Comparison of ENCODE assay signal across 36 mouse cellular contexts in the genomic region with DNA sequence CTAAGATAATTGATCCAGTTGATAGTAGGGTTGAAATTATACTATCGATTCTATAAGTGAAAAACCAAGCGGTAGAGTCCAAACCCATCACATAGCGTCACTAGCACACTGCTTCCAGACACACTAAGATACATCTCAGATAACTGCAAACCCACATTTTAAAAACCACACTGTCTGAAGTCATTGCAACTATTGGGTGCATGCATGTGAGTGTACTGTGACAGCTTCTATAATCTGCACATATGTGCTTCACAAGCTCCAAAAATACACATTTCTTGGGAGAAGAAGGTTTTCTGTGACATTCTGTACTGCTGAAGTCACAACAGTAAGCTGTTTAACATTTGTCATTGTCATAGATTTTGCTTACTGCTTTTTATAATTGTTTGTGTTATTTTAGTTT. TPM values are rescaled to one million over a fixed set of nuclear protein-coding genes. Genes with fewer than 3 reads are reported as not detected.
"Had no signal": no experiment of that assay in that cellular context is flagged by ENCODE, and none has a peak within 500 bp of the region (broad histone marks: within the 10 kb centered on the region; RNA-seq: fewer than 3 reads in every experiment).

No protein-coding gene starts in this region.

- H3K4me1 ChIP-seq: limb, embryonic 10.5 days; limb, embryonic 12.5 days; limb, embryonic 13.5 days; limb, embryonic 15.5 days; liver, embryonic 12.5 days; liver, embryonic 13.5 days; liver, embryonic 15.5 days; lung, embryonic 15.5 days; megakaryocyte, embryonic 14.5 days; midbrain, embryonic 12.5 days; midbrain, embryonic 13.5 days; midbrain, embryonic 15.5 days; neural tube, embryonic 12.5 days had no signal

- DNase-seq: left cerebral cortex, postnatal 4 days; liver; liver, embryonic 13.5 days; liver, postnatal 0 days; lung, adult 18-20 months; lung, adult 2 months; lung, embryonic 14.5 days; lung, postnatal 10 days; lung, postnatal 14 days; lung, postnatal 36 days; lung, postnatal 4 days; midbrain, embryonic 14.5 days had no signal

- H3K4me2 ChIP-seq: limb, embryonic 12.5 days; limb, embryonic 13.5 days; limb, embryonic 15.5 days; liver, embryonic 11.5 days; liver, embryonic 12.5 days; liver, embryonic 13.5 days; liver, embryonic 15.5 days; lung, embryonic 14.5 days; lung, embryonic 15.5 days; midbrain, embryonic 11.5 days; midbrain, embryonic 12.5 days; midbrain, embryonic 13.5 days; midbrain, embryonic 15.5 days; neural tube, embryonic 12.5 days had no signal

- H3K27ac ChIP-seq: limb, embryonic 10.5 days; limb, embryonic 12.5 days; limb, embryonic 13.5 days; limb, embryonic 15.5 days; liver, embryonic 12.5 days; liver, embryonic 13.5 days; liver, embryonic 14.5 days; liver, embryonic 15.5 days; lung, embryonic 15.5 days; macrophage; midbrain, embryonic 10.5 days; midbrain, embryonic 12.5 days; midbrain, embryonic 13.5 days; midbrain, embryonic 15.5 days; neural tube, embryonic 12.5 days had no signal

- H3K27me3 ChIP-seq: limb, embryonic 12.5 days; limb, embryonic 13.5 days; limb, embryonic 15.5 days; liver, embryonic 12.5 days; liver, embryonic 13.5 days; liver, embryonic 15.5 days; lung, embryonic 15.5 days; megakaryocyte, embryonic 14.5 days; midbrain, embryonic 12.5 days; midbrain, embryonic 13.5 days; midbrain, embryonic 15.5 days; neural tube, embryonic 12.5 days had no signal

- H3K36me3 ChIP-seq: limb, embryonic 10.5 days; limb, embryonic 12.5 days; limb, embryonic 13.5 days; limb, embryonic 15.5 days; liver, embryonic 12.5 days; liver, embryonic 13.5 days; liver, embryonic 15.5 days; lung, embryonic 15.5 days; midbrain, embryonic 10.5 days; midbrain, embryonic 12.5 days; midbrain, embryonic 13.5 days; midbrain, embryonic 15.5 days; neural tube, embryonic 12.5 days had no signal

- H3K9ac ChIP-seq: limb, embryonic 12.5 days; limb, embryonic 13.5 days; limb, embryonic 15.5 days; liver, embryonic 12.5 days; liver, embryonic 13.5 days; liver, embryonic 14.5 days; liver, embryonic 15.5 days; liver, postnatal 0 days; lung, embryonic 14.5 days; lung, embryonic 15.5 days; midbrain, embryonic 12.5 days; midbrain, embryonic 13.5 days; midbrain, embryonic 15.5 days; neural tube, embryonic 12.5 days had no signal

- H3K9me3 ChIP-seq: limb, embryonic 10.5 days; limb, embryonic 12.5 days; limb, embryonic 13.5 days; limb, embryonic 15.5 days; liver, embryonic 12.5 days; liver, embryonic 13.5 days; liver, embryonic 15.5 days; lung, embryonic 15.5 days; megakaryocyte, embryonic 14.5 days; midbrain, embryonic 10.5 days; midbrain, embryonic 12.5 days; midbrain, embryonic 13.5 days; midbrain, embryonic 15.5 days; neural tube, embryonic 12.5 days had no signal

- ATAC-seq: liver, embryonic 12.5 days; liver, postnatal 0 days; lung, postnatal 0 days; midbrain, embryonic 13.5 days; midbrain, embryonic 15.5 days; midbrain, embryonic 16.5 days had no signal

- H3K4me3 ChIP-seq: limb, embryonic 10.5 days; limb, embryonic 12.5 days; limb, embryonic 13.5 days; limb, embryonic 15.5 days; liver, embryonic 12.5 days; liver, embryonic 13.5 days; liver, embryonic 15.5 days; lung, embryonic 15.5 days; megakaryocyte, embryonic 14.5 days; midbrain, embryonic 10.5 days; midbrain, embryonic 12.5 days; midbrain, embryonic 13.5 days; midbrain, embryonic 15.5 days; myocyte; neural tube, embryonic 12.5 days had no signal

RNA-seq across cellular contexts. Expression of a gene that starts 49.1 kb away (rescaled TPM):
- total RNA-seq: megakaryocyte progenitor cell, adult 5-6 weeks; megakaryocyte-erythroid progenitor cell, adult 5-6 weeks; monocyte, adult 5-6 weeks had no signal
- polyA plus RNA-seq: macrophage had no signal

RNA-seq across cellular contexts. Expression of a gene that starts 56.1 kb away (rescaled TPM):
- total RNA-seq: megakaryocyte progenitor cell, adult 5-6 weeks; megakaryocyte, adult 5-6 weeks; megakaryocyte-erythroid progenitor cell, adult 5-6 weeks; monocyte, adult 5-6 weeks had no signal
- polyA plus RNA-seq: liver, embryonic 14.5 days; macrophage had no signal
